ENCODE assay signal across 23 mouse cellular contexts in genomic region chr1:42035371-42035770, GRCm38 (mm10).
DNase-seq lines count a peak whose midpoint lies in the region; ATAC-seq and TF ChIP-seq lines count a peak whose summit lies in the region.
"Had no signal": no experiment of that assay in that cellular context is flagged by ENCODE, and none has a peak within 500 bp of the region (broad histone marks: within the 10 kb centered on the region; RNA-seq: fewer than 3 reads in every experiment).

No protein-coding gene starts in this region.

- peak; percentile 84 for DNase-seq in ES-CJ7 (ENCODE audit: low read depth, low spot score)
- DNase-seq in ES-E14 (ENCODE audit: low read depth, low spot score): peak; percentile 15
- DNase-seq in ZHBTc4 (ENCODE audit: low read depth, low spot score): peak; percentile 78
- DNase-seq in thymus, postnatal 0 days (ENCODE audit: low spot score): no peak
- no peak for DNase-seq in testis, postnatal 14 days (ENCODE audit: low spot score)
- DNase-seq: adrenal gland, adult 2 months; adrenal gland, postnatal 10 days; adrenal gland, postnatal 25 days; cerebellum, adult 11 months; cerebellum, adult 18-20 months; cerebellum, adult 8-10 months; cerebellum, adult 9-11 months; cerebellum, postnatal 14 days; cerebellum, postnatal 36 days; embryo, embryonic 11 days had no signal

- H3K9ac ChIP-seq in ES-E14 (ENCODE audit: insufficient read depth, low read depth, low read length, poor library complexity, severe bottlenecking): no peak overlapping the region
- H3K9ac ChIP-seq in neural tube, embryonic 15.5 days (replicated peaks): no peak overlapping the region
- H3K9ac ChIP-seq: embryonic facial prominence, embryonic 13.5 days; embryonic facial prominence, embryonic 15.5 days; forebrain, embryonic 12.5 days had no signal

- no peak overlapping the region for H3K27ac ChIP-seq in ES-E14 (ENCODE audit: insufficient read depth, low read depth, low read length, poor library complexity, severe bottlenecking)
- no peak overlapping the region for H3K27ac ChIP-seq in neural tube, embryonic 15.5 days (replicated peaks)
- H3K27ac ChIP-seq: embryonic facial prominence, embryonic 13.5 days; embryonic facial prominence, embryonic 15.5 days; forebrain, embryonic 10.5 days; forebrain, embryonic 12.5 days had no signal

- H3K9me3 ChIP-seq in ES-E14 (ENCODE audit: control insufficient read depth, insufficient read depth, low read depth, low read length): no peaks in the 10 kb centered on the region
- no peaks in the 10 kb centered on the region for H3K9me3 ChIP-seq in neural tube, embryonic 15.5 days (replicated peaks)
- H3K9me3 ChIP-seq: embryonic facial prominence, embryonic 13.5 days; embryonic facial prominence, embryonic 15.5 days; forebrain, embryonic 10.5 days; forebrain, embryonic 12.5 days had no signal

- in situ Hi-C loops in ES-E14 (cut with MboI; ENCODE audit: low sequenced_read_pairs in 2 of 2, unreplicated experiment in 2 of 2): no loop called here

- no peaks in the 10 kb centered on the region for H3K36me3 ChIP-seq in ES-E14 (ENCODE audit: control insufficient read depth, insufficient read depth, low read length, poor library complexity, severe bottlenecking)
- no peaks in the 10 kb centered on the region for H3K36me3 ChIP-seq in neural tube, embryonic 15.5 days
- H3K36me3 ChIP-seq: embryonic facial prominence, embryonic 13.5 days; embryonic facial prominence, embryonic 15.5 days; forebrain, embryonic 10.5 days; forebrain, embryonic 12.5 days had no signal

- 92% methylated on average over 4 of the region's 4 CpGs for WGBS in neural tube, embryonic 15.5 days

- H3K4me2 ChIP-seq in neural tube, embryonic 15.5 days: no peak overlapping the region
- H3K4me2 ChIP-seq: embryonic facial prominence, embryonic 13.5 days; embryonic facial prominence, embryonic 15.5 days; forebrain, embryonic 12.5 days had no signal

- H3K4me1 ChIP-seq in ES-E14 (ENCODE audit: control insufficient read depth in 2 of 2, insufficient read depth in 2 of 2, low read length in 2 of 2, poor library complexity in 1 of 2): peaks cover 0 to 4% of the 10 kb centered on the region in 2 experiments; a peak in 1 of 4 replicates
- H3K4me1 ChIP-seq in neural tube, embryonic 15.5 days: no peaks in the 10 kb centered on the region
- H3K4me1 ChIP-seq: embryonic facial prominence, embryonic 13.5 days; embryonic facial prominence, embryonic 15.5 days; forebrain, embryonic 10.5 days; forebrain, embryonic 12.5 days had no signal

- no peaks in the 10 kb centered on the region for H3K27me3 ChIP-seq in neural tube, embryonic 15.5 days (replicated peaks)
- H3K27me3 ChIP-seq: embryonic facial prominence, embryonic 13.5 days; embryonic facial prominence, embryonic 15.5 days; forebrain, embryonic 12.5 days had no signal

- no peak for ATAC-seq in neural tube, embryonic 15.5 days (ENCODE audit: low FRiP score)
- ATAC-seq: forebrain, embryonic 14.5 days; forebrain, embryonic 16.5 days had no signal

- no peak overlapping the region for H3K4me3 ChIP-seq in ES-E14 (ENCODE audit: insufficient read depth in 1 of 2, low read depth in 1 of 2, low read length in 2 of 2, poor library complexity in 1 of 2, severe bottlenecking in 1 of 2)
- no peak overlapping the region for H3K4me3 ChIP-seq in neural tube, embryonic 15.5 days (replicated peaks)
- H3K4me3 ChIP-seq: embryonic facial prominence, embryonic 13.5 days; embryonic facial prominence, embryonic 15.5 days; erythroblast, embryonic 14.5 days; forebrain, embryonic 10.5 days; forebrain, embryonic 12.5 days had no signal

TF ChIP-seq in ES-E14, 5 proteins besides CTCF, POLR2A, EP300 and RAD21:
- TF ChIP-seq ZNF384 (IDR thresholded peaks at IDR 0.05; ENCODE audit: low read depth, low read length): no peak
- no peak for TF ChIP-seq MAFK (IDR thresholded peaks at IDR 0.05; ENCODE audit: insufficient read depth, low read depth, low read length)
- TF ChIP-seq ZC3H11A (IDR thresholded peaks at IDR 0.05; ENCODE audit: borderline replicate concordance, low read depth, low read length): no peak
- TF ChIP-seq HCFC1 (IDR thresholded peaks at IDR 0.05; ENCODE audit: borderline replicate concordance, insufficient read depth, low read length): no peak
- TF ChIP-seq CHD2 (IDR thresholded peaks at IDR 0.05; ENCODE audit: low read depth, low read length): no peak
TF ChIP-seq in ES-E14: peak in this region for 0.

Comparison
In these comparisons a context has a peak if more than half of its experiments do, and no peak if none do; other contexts are left out.
1. DNase-seq: peak in ES-CJ7 (single experiment), ES-E14 (single experiment) and ZHBTc4 (single experiment); none in thymus, postnatal 0 days (single experiment) and testis, postnatal 14 days (single experiment).